Mouse (Mus musculus) kidney, adult 2 months (tissue): ENCODE results near the gene Wdr95. TPM values are rescaled to one million over a fixed set of nuclear protein-coding genes. Genes with fewer than 3 reads are reported as not detected.

Experiments
- DNase-seq: peaks from one replicate; pipeline ENCODE4 v3.0.0; 2021
- H3K27ac ChIP-seq: fragments of 200-500 bp; 2 replicates; pipeline ENCODE4 v1.5.1; 2012; ENCODE audit warnings: low read depth, low read length, control low read depth, inconsistent platforms; ENCODE audit not compliant: insufficient read depth
- H3K27me3 ChIP-seq: fragments of 200-500 bp; replicated peaks from 2 replicates; pipeline ENCODE4 v1.6.1; 2012; ENCODE audit warnings: mild to moderate bottlenecking, moderate library complexity, low read length, inconsistent platforms; ENCODE audit not compliant: control insufficient read depth, insufficient read depth
- H3K36me3 ChIP-seq: fragments of 200-500 bp; 2 replicates; pipeline ENCODE4 v1.6.1; 2012; ENCODE audit warnings: mild to moderate bottlenecking, moderate library complexity, low read length, inconsistent platforms; ENCODE audit not compliant: control insufficient read depth, insufficient read depth
- H3K4me1 ChIP-seq: fragments of 200-500 bp; 2 replicates; pipeline ENCODE4 v1.6.1; 2011; ENCODE audit warnings: low read length; ENCODE audit not compliant: control insufficient read depth, insufficient read depth
- H3K4me3 ChIP-seq: fragments of 200-500 bp; 2 replicates; pipeline ENCODE4 v1.5.1; 2011; ENCODE audit warnings: mild to moderate bottlenecking, low read depth, low read length, control low read depth; ENCODE audit not compliant: insufficient read depth
- CTCF ChIP-seq: fragments of 200-500 bp; conservative IDR thresholded peaks from 2 replicates; pipeline ENCODE4 v1.5.1; 2011; ENCODE audit warnings: low read depth, mild to moderate bottlenecking, control low read depth, low read length, moderate library complexity, mixed read lengths; ENCODE audit not compliant: insufficient read depth, insufficient read length
- POLR2A ChIP-seq: fragments of 200-500 bp; IDR thresholded peaks from one replicate; pipeline ENCODE4 v1.6.1; 2011; ENCODE audit warnings: low read depth, low read length, control low read depth
- WGBS: fragments of 180-500 bp; shearing (Covaris S2); methylation state at CpG from one replicate; pipeline ENCODE4 v1.1.7; 2018; 5-methylcytosine and 5-hydroxymethylcytosine counted together
- polyA plus RNA-seq: library from polyadenylated mRNA; depleted of rRNA; stranded (reverse); fragments of >200 nt; gene quantifications from 2 replicates; pipeline ENCODE4 v1.2.3, GENCODE M21; 2012

The Wdr95 gene
- polyA plus RNA-seq, 1 experiment = 0.03 TPM

GRCm38 (mm10) chr5:149536005-149536404, 7.5 kb downstream of the Wdr95 start:
- Histone ChIP-seq H3K27me3 (no peaks in the 10 kb centered on the region), H3K36me3 (no peaks in the 10 kb centered on the region), H3K4me1 (no peaks in the 10 kb centered on the region), H3K27ac (no peak overlapping the region), H3K4me3 (no peak overlapping the region)
- WGBS = 69% methylated on average over 9 of the region's 9 CpGs
- DNase-seq = no peak
- TF ChIP-seq POLR2A (no peak), CTCF (no peak)

- Histone ChIP-seq H3K4me1 (no peaks in the 10 kb centered on the region), H3K27ac (peak overlapping the region; percentile 48; the same call in 1 of the 2 replicates), H3K36me3 (no peaks in the 10 kb centered on the region), H3K27me3 (no peaks in the 10 kb centered on the region), H3K4me3 (no peak overlapping the region)
- no peak for DNase-seq
- TF ChIP-seq POLR2A (no peak), CTCF (no peak)
- WGBS = 17% methylated on average over 16 of the region's 16 CpGs
Measured at GRCm38 (mm10) chr5:149537796-149538511, 9.5 kb downstream of the Wdr95 start.

GRCm38 (mm10) chr5:149538531-149538930, 10.1 kb downstream of the Wdr95 start:
- DNase-seq = peak; percentile 39

GRCm38 (mm10) chr5:149539051-149539450, 10.6 kb downstream of the Wdr95 start:
- no peak overlapping the region for H3K4me3 ChIP-seq
- peak; percentile 23 for DNase-seq
- 66% methylated on average over 4 of the region's 4 CpGs for WGBS

More at GRCm38 (mm10) chr5:149538531-149538930, 10.1 kb downstream of the Wdr95 start:
- H3K4me1 ChIP-seq = no peaks in the 10 kb centered on the region
- 46% methylated on average over 8 of the region's 8 CpGs for WGBS
- H3K36me3 ChIP-seq = no peaks in the 10 kb centered on the region
- TF ChIP-seq POLR2A = no peak
- no peak for TF ChIP-seq CTCF
- H3K27me3 ChIP-seq = no peaks in the 10 kb centered on the region
- H3K4me3 ChIP-seq = no peak overlapping the region
- no peak overlapping the region for H3K27ac ChIP-seq

GRCm38 (mm10) chr5:149551179-149551578, 22.7 kb downstream of the Wdr95 start:
- Histone ChIP-seq H3K4me3 (no peak overlapping the region), H3K4me1 (no peaks in the 10 kb centered on the region), H3K27ac (no peak overlapping the region), H3K27me3 (no peaks in the 10 kb centered on the region), H3K36me3 (no peaks in the 10 kb centered on the region)
- 55% methylated on average over 10 of the region's 10 CpGs for WGBS
- TF ChIP-seq CTCF (no peak), POLR2A (no peak)
- DNase-seq = no peak

More at GRCm38 (mm10) chr5:149539051-149539450, 10.6 kb downstream of the Wdr95 start:
- Histone ChIP-seq H3K27me3 (no peaks in the 10 kb centered on the region), H3K36me3 (no peaks in the 10 kb centered on the region), H3K27ac (peak overlapping the region; percentile 8; the same call in 1 of the 2 replicates), H3K4me1 (no peaks in the 10 kb centered on the region)
- TF ChIP-seq CTCF (no peak), POLR2A (no peak)

- peak; percentile 8 for DNase-seq
- no peak overlapping the region for H3K27ac ChIP-seq
- H3K36me3 ChIP-seq = no peaks in the 10 kb centered on the region
- H3K4me1 ChIP-seq = no peaks in the 10 kb centered on the region
- H3K27me3 ChIP-seq = no peaks in the 10 kb centered on the region
- H3K4me3 ChIP-seq = no peak overlapping the region
- WGBS = 48% methylated on average over 9 of the region's 9 CpGs
- TF ChIP-seq CTCF (peak; percentile 29; the same call in 1 of the 2 replicates), POLR2A (no peak)
Measured at GRCm38 (mm10) chr5:149552742-149553141, 24.3 kb downstream of the Wdr95 start.

GRCm38 (mm10) chr5:149553373-149553772, 24.9 kb downstream of the Wdr95 start:
- DNase-seq = no peak
- Histone ChIP-seq H3K4me1 (no peaks in the 10 kb centered on the region), H3K4me3 (no peak overlapping the region), H3K36me3 (no peaks in the 10 kb centered on the region), H3K27ac (no peak overlapping the region), H3K27me3 (no peaks in the 10 kb centered on the region)
- TF ChIP-seq POLR2A (no peak), CTCF (no peak)
- WGBS = 95% methylated on average over 11 of the region's 11 CpGs

GRCm38 (mm10) chr5:149554397-149554796, 25.9 kb downstream of the Wdr95 start:
- H3K36me3 ChIP-seq = no peaks in the 10 kb centered on the region
- no peaks in the 10 kb centered on the region for H3K4me1 ChIP-seq
- H3K4me3 ChIP-seq = no peak overlapping the region
- WGBS = 92% methylated on average over 8 of the region's 8 CpGs
- no peak for DNase-seq
- no peaks in the 10 kb centered on the region for H3K27me3 ChIP-seq
- TF ChIP-seq CTCF (no peak), POLR2A (no peak)
- no peak overlapping the region for H3K27ac ChIP-seq
